Mouse (Mus musculus) liver, embryonic 14.5 days (tissue): Measurements from ENCODE around the gene Ppp3r1.

Source experiments
- CTCF ChIP-seq: IDR thresholded peaks from 2 replicates; pipeline ENCODE4 v1.5.1; 2016; ENCODE audit warnings: antibody characterized with exemption, low read depth, control low read depth
- EP300 ChIP-seq: IDR thresholded peaks from 2 replicates; pipeline ENCODE4 v1.6.1; 2016; ENCODE audit warnings: antibody characterized with exemption, low read depth

DNA sequence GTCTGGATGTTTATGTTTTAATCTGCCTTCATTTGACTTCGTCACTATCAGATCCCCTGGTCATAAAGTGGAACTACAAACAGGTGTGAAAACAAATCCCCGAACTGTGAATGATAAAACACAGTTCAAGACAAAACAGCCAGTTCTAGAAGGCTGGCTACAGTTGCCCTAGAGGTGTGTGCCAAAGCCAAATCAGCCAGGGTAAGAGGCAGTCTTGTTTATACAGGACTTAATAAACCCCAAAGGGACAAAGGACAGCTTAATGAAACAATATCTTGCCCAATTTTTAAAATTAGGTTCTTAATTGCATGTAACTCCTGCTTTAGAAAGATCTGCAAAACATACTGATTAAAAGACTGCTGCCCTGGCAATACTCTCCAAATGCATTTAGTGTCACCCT is 32.6 kb upstream of the Ppp3r1 start:
- no peak for TF ChIP-seq CTCF
- no peak for TF ChIP-seq EP300
